Mouse (Mus musculus) kidney, adult 8-10 months (tissue): Measurements from ENCODE around the gene Focad.
"Not testable (repeated sequence)": the region's sequence is repeated elsewhere in the genome, so short reads cannot be mapped to it uniquely, and the experiment has no call there.

Experiments used
- DNase-seq, 2 experiments: peaks; one replicate each; pipeline ENCODE4 v3.0.0; 2022

The Focad gene

GRCm38 (mm10) chr4:88309676-88310075, 215.2 kb downstream of the Focad start:
- DNase-seq: peak in 1 of 2 experiments; percentile 17

- DNase-seq: no peak
Measured at GRCm38 (mm10) chr4:88314898-88315297, 220.5 kb downstream of the Focad start.

GRCm38 (mm10) chr4:88320067-88320466, 225.6 kb downstream of the Focad start:
- no peak for DNase-seq

- no peak for DNase-seq
Measured at GRCm38 (mm10) chr4:88325392-88325791, 231.0 kb downstream of the Focad start.

- no peak for DNase-seq
Measured at GRCm38 (mm10) chr4:88334533-88334932, 240.1 kb downstream of the Focad start.

DNA sequence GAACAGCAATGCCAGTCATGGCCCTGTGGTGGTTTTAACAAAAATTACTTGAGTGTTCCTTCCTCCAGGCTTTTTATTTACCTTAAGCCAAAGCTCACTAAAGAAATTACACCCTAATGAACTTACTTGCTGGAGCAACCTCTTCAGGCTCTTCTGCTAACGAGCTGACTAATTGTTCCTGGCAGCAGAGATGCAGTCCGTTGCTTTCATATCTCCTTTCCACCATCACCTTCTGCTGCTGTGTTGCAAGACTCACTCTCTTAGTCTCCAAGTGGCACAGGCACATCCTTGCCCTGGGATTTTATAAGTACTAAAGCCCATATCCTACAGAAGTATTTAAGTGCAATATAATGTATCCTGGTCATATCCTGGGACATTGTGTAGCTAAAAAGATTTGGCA, 242.3 kb downstream of the Focad start:
- DNase-seq: no peak

DNA sequence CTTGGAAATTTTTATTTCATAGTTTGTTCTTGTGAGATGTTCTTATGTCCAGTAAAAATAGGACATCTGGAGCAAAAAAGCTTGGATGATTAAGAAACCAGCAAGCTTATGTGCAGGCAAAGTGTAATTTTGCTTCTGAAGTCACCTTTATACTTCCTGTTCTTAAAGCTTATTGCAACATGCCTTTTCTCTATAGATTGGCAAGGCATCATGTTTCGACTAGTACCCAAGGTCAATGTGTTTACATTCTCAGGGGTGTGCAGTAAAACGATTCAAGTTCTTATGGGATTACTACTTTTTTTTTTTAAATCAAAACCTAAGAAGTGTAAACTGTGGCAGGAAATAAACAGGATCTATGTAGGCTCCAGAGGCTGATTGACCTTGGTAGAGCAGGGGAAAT, 242.9 kb downstream of the Focad start:
- DNase-seq: no peak

- DNase-seq: no peak
Measured at GRCm38 (mm10) chr4:88338130-88338529, 243.7 kb downstream of the Focad start.

DNA sequence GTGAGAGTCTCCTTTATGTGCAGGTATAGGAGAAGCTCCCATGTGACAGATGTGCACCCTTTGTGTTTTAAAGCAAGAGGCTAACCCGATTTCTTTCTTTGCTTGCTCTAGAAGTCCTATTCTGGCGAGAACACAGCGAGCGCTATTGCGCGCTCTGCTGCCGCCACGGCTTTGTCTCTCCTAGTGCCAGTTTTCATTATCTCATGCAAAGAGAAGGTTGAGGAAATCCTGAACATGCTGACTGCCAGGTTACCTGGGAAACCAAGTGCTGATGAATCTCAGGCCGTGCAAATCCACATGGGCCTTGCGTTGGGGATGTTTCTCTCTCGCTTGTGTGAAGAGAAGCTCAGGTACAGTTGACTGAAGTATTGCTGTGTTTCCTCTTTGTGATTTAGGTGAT, 250.0 kb downstream of the Focad start:
- DNase-seq: no peak

GRCm38 (mm10) chr4:88345065-88345464, 250.6 kb downstream of the Focad start:
- DNase-seq: no peak

GRCm38 (mm10) chr4:88345938-88346337, 251.5 kb downstream of the Focad start:
- no peak for DNase-seq

DNA sequence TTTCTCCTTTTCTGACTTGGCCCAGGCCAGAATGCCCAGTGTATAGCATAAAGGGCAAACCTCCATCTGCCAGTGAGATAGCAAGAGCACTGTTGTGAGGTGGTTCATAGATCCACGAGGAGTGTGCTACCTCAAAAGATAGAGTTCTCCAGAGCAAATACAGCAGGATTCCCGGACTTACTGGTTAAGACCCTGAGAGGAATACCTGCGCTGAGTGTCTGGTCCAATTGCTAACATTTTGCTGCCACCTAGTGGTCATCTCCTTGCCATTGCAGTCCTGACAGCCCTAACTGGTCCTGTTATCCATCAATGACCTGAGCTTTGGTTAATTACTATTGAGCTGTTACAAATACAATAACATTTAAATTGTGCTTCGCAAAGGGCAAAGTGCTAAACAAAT, 256.5 kb downstream of the Focad start:
- DNase-seq: peak; percentile 56 to 59

DNA sequence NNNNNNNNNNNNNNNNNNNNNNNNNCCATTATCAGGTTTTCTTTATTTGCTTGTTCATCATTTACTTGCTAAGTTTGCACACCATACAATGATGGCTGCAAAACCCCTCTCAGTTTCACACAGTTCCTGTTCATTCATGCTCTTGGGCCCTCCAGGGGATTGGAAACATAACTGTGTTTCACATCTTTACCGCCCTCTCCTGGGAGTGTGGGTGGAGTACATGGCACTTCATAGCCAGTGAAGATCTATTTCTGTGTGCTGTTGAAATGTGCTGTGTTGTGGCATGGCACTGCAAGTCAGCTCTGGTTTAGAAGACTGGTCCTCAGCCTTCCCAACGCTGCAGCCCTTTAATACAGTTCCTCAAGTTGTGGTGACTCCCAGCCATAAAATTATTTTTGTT, 262.2 kb downstream of the Focad start:
- no peak for DNase-seq

DNA sequence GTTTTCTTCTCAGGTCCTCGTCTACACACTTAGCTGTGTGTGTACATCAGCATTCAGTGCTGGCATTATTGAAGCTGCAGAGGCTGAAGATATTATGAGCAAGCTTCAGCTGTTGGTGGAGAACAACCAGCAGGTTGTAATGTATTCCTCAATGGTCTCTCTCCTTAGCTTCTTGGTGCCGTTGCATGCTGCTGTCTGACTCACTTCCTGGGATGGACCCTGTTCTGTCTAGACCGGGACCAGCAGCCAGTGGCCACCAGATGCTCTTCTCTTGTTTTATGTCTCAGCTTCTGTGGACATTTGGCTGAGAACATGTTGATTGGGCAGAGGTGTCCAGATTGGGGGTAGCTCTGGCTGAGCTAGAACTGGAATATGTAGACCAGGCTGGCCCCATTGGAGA, 263.0 kb downstream of the Focad start:
- no peak for DNase-seq

DNA sequence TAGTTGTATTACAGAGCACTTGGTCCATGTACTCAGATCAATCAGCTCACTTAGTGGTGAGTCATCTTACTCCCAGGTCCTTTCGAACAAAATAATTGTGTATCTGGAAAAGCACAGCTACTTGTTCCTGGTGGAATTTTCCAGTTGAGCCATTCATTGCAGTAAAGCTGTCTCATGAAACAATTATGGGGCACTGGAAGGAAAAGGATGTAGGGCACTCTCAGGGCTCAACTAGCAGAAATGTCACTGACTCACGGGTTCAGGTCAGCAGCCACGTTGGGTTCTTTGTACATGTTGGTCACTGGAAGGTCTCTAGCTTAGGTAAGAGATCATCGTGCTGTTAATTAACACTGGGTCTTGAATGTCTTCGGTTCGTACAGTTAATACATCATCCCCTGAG, 275.5 kb downstream of the Focad start:
- no peak for DNase-seq

DNA sequence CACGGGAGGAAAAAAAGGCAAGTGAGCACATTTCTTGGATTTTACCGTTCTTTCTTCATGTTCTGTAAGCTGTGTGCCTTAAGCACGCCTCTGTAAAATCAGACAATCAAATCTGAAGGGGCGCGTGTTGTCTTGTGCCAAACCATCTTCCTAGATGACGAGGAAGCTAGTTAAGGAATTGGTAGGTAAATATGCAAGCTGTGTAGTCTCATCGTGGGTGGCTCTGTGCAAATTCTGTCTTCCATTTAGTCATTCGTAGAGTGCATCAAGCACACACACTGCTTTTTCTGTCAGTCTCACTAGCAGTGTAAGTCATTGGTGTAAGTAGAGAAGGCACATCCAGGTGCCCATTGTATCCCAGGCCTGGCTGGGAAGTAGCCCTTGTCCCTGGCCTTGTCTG, 276.4 kb downstream of the Focad start:
- DNase-seq: no peak

- no peak for DNase-seq
Measured at GRCm38 (mm10) chr4:88372293-88373224, 278.1 kb downstream of the Focad start.

DNA sequence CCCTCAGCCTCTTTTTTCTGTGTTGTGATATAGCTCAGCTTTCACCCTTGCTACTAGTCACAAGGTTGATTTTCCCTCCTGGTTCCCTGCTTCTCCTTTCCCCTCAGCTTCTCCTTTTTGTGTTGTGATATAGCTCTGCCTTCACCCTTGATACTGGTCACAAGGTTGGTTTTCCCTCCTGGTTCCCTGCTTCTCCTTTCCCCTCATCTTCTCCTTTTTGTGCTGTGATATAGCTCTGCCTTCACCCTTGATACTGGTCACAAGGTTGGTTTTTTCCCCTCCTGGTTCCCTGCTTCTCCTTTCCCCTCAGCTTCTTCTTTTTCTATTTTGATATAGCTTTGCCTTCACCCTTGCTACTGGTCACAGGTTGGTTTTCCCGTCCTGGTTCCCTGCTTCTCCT, 295.6 kb downstream of the Focad start:
- no peak for DNase-seq

GRCm38 (mm10) chr4:88390596-88390995, 296.2 kb downstream of the Focad start:
- not testable (repeated sequence) for DNase-seq

GRCm38 (mm10) chr4:88395717-88396116, 301.3 kb downstream of the Focad start:
- no peak for DNase-seq

DNA sequence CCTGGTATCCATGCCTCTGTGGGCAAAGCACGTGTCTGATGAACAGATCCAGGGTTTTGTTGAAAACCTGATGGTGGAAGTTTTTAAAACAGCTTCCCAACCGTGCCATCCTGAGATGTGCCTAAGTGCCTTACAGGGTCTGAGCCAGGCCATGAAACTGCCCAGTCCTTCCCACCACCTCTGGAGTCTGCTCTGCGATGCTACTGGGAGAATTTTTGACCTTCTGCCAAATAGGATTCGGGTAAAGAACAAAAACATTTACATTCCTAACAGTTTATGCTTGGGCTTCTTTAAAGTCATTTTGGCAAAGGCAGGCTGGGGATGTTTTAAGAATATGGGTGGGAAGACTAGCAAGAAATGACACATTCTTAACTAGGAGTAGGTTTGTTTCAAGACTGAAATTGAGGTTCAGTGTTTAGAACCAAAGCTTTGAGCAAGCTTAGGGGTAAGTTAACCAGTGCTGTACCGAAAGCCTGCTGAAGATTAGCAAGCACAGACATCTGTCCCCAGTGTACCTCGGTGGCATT, 302.6 kb downstream of the Focad start:
- no peak for DNase-seq

- DNase-seq: peak; percentile 2 to 13
Measured at GRCm38 (mm10) chr4:88400302-88400991, 306.0 kb downstream of the Focad start.

DNA sequence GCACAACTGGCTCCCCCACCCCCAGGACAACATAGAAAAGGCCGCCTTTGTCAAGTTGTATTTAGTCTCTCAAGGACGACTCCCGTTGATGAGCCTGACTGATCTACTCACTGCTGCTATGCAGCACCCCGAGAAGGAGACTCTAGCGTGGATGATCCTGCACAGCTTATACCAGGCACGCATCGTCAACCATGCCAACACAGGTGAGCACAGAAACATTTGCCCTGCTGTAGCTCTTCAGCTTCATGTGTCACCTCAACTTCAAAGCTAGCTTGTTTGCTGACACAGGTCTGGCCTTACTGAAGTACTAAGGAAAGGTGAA, 306.5 kb downstream of the Focad start:
- no peak for DNase-seq

DNA sequence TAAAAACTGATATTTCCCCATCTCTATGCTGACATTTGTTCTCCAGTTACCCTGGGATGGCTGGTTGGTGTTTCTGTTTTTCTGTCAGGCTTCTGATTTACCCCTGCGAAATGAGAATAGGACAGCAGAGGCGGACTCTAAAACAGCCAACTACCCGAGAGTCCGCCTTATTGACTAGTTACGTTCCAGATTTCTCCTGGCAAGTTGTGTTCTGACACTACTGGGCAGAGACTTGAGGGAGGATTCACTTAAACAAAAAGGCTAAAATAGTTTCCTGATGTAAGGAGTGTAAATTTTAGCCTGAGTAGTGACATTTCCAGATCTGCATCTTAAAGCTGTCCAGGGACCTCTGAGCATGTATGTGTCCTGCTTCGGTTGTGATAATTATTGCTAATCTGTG, 308.5 kb downstream of the Focad start:
- no peak for DNase-seq
